Mouse (Mus musculus) ES-E14 (cell line): ENCODE results near the gene Olfr784. TPM values are rescaled to one million over a fixed set of nuclear protein-coding genes. Genes with fewer than 3 reads are reported as not detected.
"Not testable (repeated sequence)": the region's sequence is repeated elsewhere in the genome, so short reads cannot be mapped to it uniquely, and the experiment has no call there.

Experiments
- DNase-seq: peaks from one replicate; pipeline ENCODE4 v3.0.0-alpha.2; 2013; ENCODE audit warnings: low read depth, low spot score
- H3K27ac ChIP-seq: 2 replicates; pipeline ENCODE4 v1.5.1; 2012; ENCODE audit warnings: low read depth, mild to moderate bottlenecking, low read length, moderate library complexity, mixed read lengths; ENCODE audit not compliant: poor library complexity, insufficient read depth, severe bottlenecking
- H3K36me3 ChIP-seq: 2 replicates; pipeline ENCODE4 v1.6.1; 2012; ENCODE audit warnings: mild to moderate bottlenecking, low read length, moderate library complexity, mixed read lengths; ENCODE audit not compliant: control insufficient read depth, poor library complexity, insufficient read depth, severe bottlenecking
- H3K4me1 ChIP-seq, 2 experiments: fragments of 150-350 bp in 1 of 2; sonication (generic) in 1 of 2; 2 replicates each; pipeline ENCODE4 v1.6.1; 2012; ENCODE audit warnings: low read length in 2 of 2, mild to moderate bottlenecking in 1 of 2, mixed read lengths in 1 of 2; ENCODE audit not compliant: control insufficient read depth in 2 of 2, insufficient read depth in 2 of 2, poor library complexity in 1 of 2
- H3K4me3 ChIP-seq, 2 experiments: fragments of 150-350 bp in 1 of 2; sonication (generic) in 1 of 2; 2 replicates each; pipeline ENCODE4 v1.5.1; 2012; ENCODE audit warnings: low read length in 2 of 2, low read depth in 1 of 2, mild to moderate bottlenecking in 1 of 2, mixed read lengths in 1 of 2; ENCODE audit not compliant: insufficient read depth in 1 of 2, poor library complexity in 1 of 2, severe bottlenecking in 1 of 2
- H3K9ac ChIP-seq: 2 replicates; pipeline ENCODE4 v1.6.1; 2012; ENCODE audit warnings: low read depth, mild to moderate bottlenecking, low read length, mixed read lengths; ENCODE audit not compliant: poor library complexity, insufficient read depth, severe bottlenecking
- H3K9me3 ChIP-seq: fragments of 150-350 bp; sonication (generic); 2 replicates; pipeline ENCODE4 v1.6.1; 2012; ENCODE audit warnings: low read depth, mild to moderate bottlenecking, low read length; ENCODE audit not compliant: control insufficient read depth, insufficient read depth
- CHD2 ChIP-seq: IDR thresholded peaks from 2 replicates; pipeline ENCODE4 v1.6.1; 2014; ENCODE audit warnings: mild to moderate bottlenecking, low read depth, low read length, inconsistent platforms
- HCFC1 ChIP-seq: IDR thresholded peaks from 2 replicates; pipeline ENCODE4 v1.6.1; 2012; ENCODE audit warnings: low read length, inconsistent platforms, borderline replicate concordance; ENCODE audit not compliant: insufficient read depth
- MAFK ChIP-seq: IDR thresholded peaks from 2 replicates; pipeline ENCODE4 v1.6.1; 2014; ENCODE audit warnings: mild to moderate bottlenecking, low read depth, low read length, inconsistent platforms; ENCODE audit not compliant: insufficient read depth
- ZC3H11A ChIP-seq: IDR thresholded peaks from 2 replicates; pipeline ENCODE4 v1.6.1; 2012; ENCODE audit warnings: low read depth, mild to moderate bottlenecking, inconsistent platforms, low read length, borderline replicate concordance
- ZNF384 ChIP-seq: IDR thresholded peaks from 2 replicates; pipeline ENCODE4 v1.6.1; 2012; ENCODE audit warnings: low read depth, low read length, inconsistent platforms
- in situ Hi-C, 2 experiments: fragments of 600-800 bp; cut with MboI; formaldehyde crosslinking; loops; one replicate each; pipeline ENCODE4 v1.15.1; 2025; ENCODE audit warnings: low sequenced_read_pairs in 2 of 2, inconsistent platforms in 1 of 2; ENCODE audit not compliant: unreplicated experiment in 2 of 2
- total RNA-seq: library from RNA; depleted of rRNA; stranded (reverse); fragments of 300-350 nt; gene quantifications from 2 replicates; pipeline ENCODE4 v1.2.3, GENCODE M21; 2012; rRNA removed

The Olfr784 gene
- total RNA-seq, result 0.21 and 0.22 TPM in 2 replicates

- no peak within 1 kb of the TSS for H3K9ac ChIP-seq
- no peak for DNase-seq
- no peak within 1 kb of the TSS for H3K4me3 ChIP-seq
- H3K27ac ChIP-seq, result no peak within 1 kb of the TSS
- peaks cover 4% of the 10 kb centered on the region for H3K9me3 ChIP-seq
- in situ Hi-C loops, result no loop called here
- no peak for TF ChIP-seq ZNF384
- TF ChIP-seq CHD2, result no peak
- TF ChIP-seq HCFC1, result no peak
- no peak for TF ChIP-seq ZC3H11A
- TF ChIP-seq MAFK, result no peak
- no peaks in the 10 kb centered on the region for H3K36me3 ChIP-seq
- H3K4me1 ChIP-seq, result no peaks in the 10 kb centered on the region
Measured at GRCm38 (mm10) chr10:129383783-129384182, at the start of gene Olfr784. Gene Olfr784 (plus strand): TSS chr10:129384083.

GRCm38 (mm10) chr10:129348550-129348949, 35.3 kb upstream of the Olfr784 start, which contains the start of gene Olfr782:
Gene Olfr782 (plus strand): TSS chr10:129348850.
- Histone ChIP-seq H3K9me3 (no peaks in the 10 kb centered on the region), H3K9ac (no peak within 1 kb of the TSS), H3K4me1 (no peaks in the 10 kb centered on the region), H3K36me3 (no peaks in the 10 kb centered on the region), H3K27ac (no peak within 1 kb of the TSS), H3K4me3 (no peak within 1 kb of the TSS)
- TF ChIP-seq MAFK (no peak), ZC3H11A (no peak), ZNF384 (no peak)
- no peak for DNase-seq
- in situ Hi-C loops, result no loop called here

- H3K9me3 ChIP-seq, DNase-seq, in situ Hi-C loops, H3K27ac ChIP-seq, H3K36me3 ChIP-seq, H3K4me1 ChIP-seq, H3K4me3 ChIP-seq, H3K9ac ChIP-seq: not testable (repeated sequence)
Measured at GRCm38 (mm10) chr10:129352475-129352874, 31.4 kb upstream of the Olfr784 start.

GRCm38 (mm10) chr10:129356496-129356895, 27.4 kb upstream of the Olfr784 start:
- H3K9me3 ChIP-seq, DNase-seq, H3K9ac ChIP-seq, H3K4me3 ChIP-seq, H3K36me3 ChIP-seq, in situ Hi-C loops, H3K27ac ChIP-seq, H3K4me1 ChIP-seq: not testable (repeated sequence)

- no peaks in the 10 kb centered on the region for H3K4me1 ChIP-seq
- in situ Hi-C loops, result no loop called here
Measured at GRCm38 (mm10) chr10:129357307-129357706, 26.6 kb upstream of the Olfr784 start.

GRCm38 (mm10) chr10:129374051-129374450, 9.8 kb upstream of the Olfr784 start:
- H3K4me3 ChIP-seq, H3K36me3 ChIP-seq, H3K4me1 ChIP-seq, H3K9me3 ChIP-seq, DNase-seq, H3K9ac ChIP-seq, H3K27ac ChIP-seq, in situ Hi-C loops: not testable (repeated sequence)

More at GRCm38 (mm10) chr10:129357307-129357706, 26.6 kb upstream of the Olfr784 start:
- H3K9ac ChIP-seq, result no peak overlapping the region
- H3K27ac ChIP-seq, result no peak overlapping the region
- H3K36me3 ChIP-seq, result no peaks in the 10 kb centered on the region
- no peak for TF ChIP-seq CHD2
- no peak for TF ChIP-seq ZNF384
- TF ChIP-seq HCFC1, result no peak
- no peak for TF ChIP-seq MAFK
- no peak for TF ChIP-seq ZC3H11A
- H3K9me3 ChIP-seq, result no peaks in the 10 kb centered on the region; the same call in 1 of the 2 replicates
- H3K4me3 ChIP-seq, result no peak overlapping the region
- DNase-seq, result no peak
